Mouse (Mus musculus) midbrain, embryonic 14.5 days (tissue): Measurements from ENCODE around the gene Rin2. TPM values are rescaled to one million over a fixed set of nuclear protein-coding genes. Genes with fewer than 3 reads are reported as not detected.
"Not testable (repeated sequence)": the region's sequence is repeated elsewhere in the genome, so short reads cannot be mapped to it uniquely, and the experiment has no call there.

Experiments
- ATAC-seq: fragments of 200-750 bp; cut with Nextera tagmentation; 2 replicates; pipeline ENCODE4 v1.8.0; 2017; ENCODE audit warnings: moderate number of reproducible peaks, moderate library complexity; ENCODE audit not compliant: low FRiP score, low TSS enrichment
- DNase-seq: peaks from one replicate; pipeline ENCODE4 v3.0.0-alpha.2; 2015
- H3K27ac ChIP-seq: fragments of 300-500 bp; sonication (generic); replicated peaks from 2 replicates; pipeline ENCODE4 v1.5.1; 2014; ENCODE audit warnings: mild to moderate bottlenecking, low read depth, low read length, moderate library complexity
- H3K27me3 ChIP-seq: fragments of 300-500 bp; sonication (generic); 2 replicates; pipeline ENCODE4 v1.6.1; 2014; ENCODE audit warnings: low read length, control low read depth, mixed read lengths; ENCODE audit not compliant: control insufficient read depth, insufficient read depth
- H3K36me3 ChIP-seq: fragments of 300-500 bp; sonication (generic); 2 replicates; pipeline ENCODE4 v1.6.1; 2014; ENCODE audit warnings: low read length, control low read depth; ENCODE audit not compliant: control insufficient read depth, insufficient read depth
- H3K4me1 ChIP-seq: fragments of 300-500 bp; sonication (generic); 2 replicates; pipeline ENCODE4 v1.6.1; 2014; ENCODE audit warnings: mild to moderate bottlenecking, antibody characterized with exemption, low read length, control low read depth; ENCODE audit not compliant: control insufficient read depth, insufficient read depth
- H3K4me2 ChIP-seq: fragments of 300-500 bp; sonication (generic); 2 replicates; pipeline ENCODE4 v1.6.1; 2014; ENCODE audit warnings: mild to moderate bottlenecking, low read length, moderate library complexity
- H3K4me3 ChIP-seq: fragments of 300-500 bp; sonication (generic); replicated peaks from 2 replicates; pipeline ENCODE4 v1.5.1; 2014; ENCODE audit warnings: low read depth, low read length
- H3K9ac ChIP-seq: fragments of 300-500 bp; sonication (generic); replicated peaks from 2 replicates; pipeline ENCODE4 v1.6.1; 2014; ENCODE audit warnings: mild to moderate bottlenecking, low read length, moderate library complexity
- H3K9me3 ChIP-seq: fragments of 300-500 bp; sonication (generic); 2 replicates; pipeline ENCODE4 v1.6.1; 2016; ENCODE audit warnings: low read length, control low read depth, mixed read lengths; ENCODE audit not compliant: control insufficient read depth
- WGBS: fragments of 180-500 bp; shearing (Covaris S2); extraction: QIAGEN DNeasy Blood & Tissue Kit; methylation state at CpG from one replicate; pipeline ENCODE4 v1.1.7; 2014; 5-methylcytosine and 5-hydroxymethylcytosine counted together
- polyA plus RNA-seq: library from polyadenylated mRNA; unstranded; fragments of >200 nt; fragmentation: Nextera tagmentation; extraction: Ambion mirVana; gene quantifications from 2 replicates; pipeline ENCODE4 v1.2.1, GENCODE M21; 2014

Rin2 gene
- polyA plus RNA-seq, 1 experiment from 2014 or later: 14.6 TPM

DNA sequence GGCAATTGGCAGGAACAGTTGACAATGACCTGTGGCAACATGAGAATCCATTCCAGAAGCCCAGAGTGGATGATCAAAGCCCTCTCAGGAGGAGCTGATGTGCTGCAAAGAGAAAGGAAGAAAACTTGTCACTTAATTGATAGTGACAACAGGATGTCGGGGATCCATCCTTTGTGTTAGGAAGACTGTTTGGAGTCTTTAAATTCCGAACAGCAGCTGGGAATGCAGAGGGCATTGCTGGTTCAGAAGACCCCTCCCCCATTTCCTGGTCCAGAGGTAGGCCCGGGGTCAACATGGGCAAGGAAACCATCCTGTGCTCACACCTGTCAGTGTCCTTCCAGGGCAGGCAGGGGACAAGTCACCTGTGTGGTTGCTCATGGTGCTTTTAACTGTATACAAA is 37.0 kb downstream of the Rin2 start:
- no peaks in the 10 kb centered on the region for H3K27me3 ChIP-seq
- no peak overlapping the region for H3K4me2 ChIP-seq
- no peaks in the 10 kb centered on the region for H3K9me3 ChIP-seq
- H3K36me3 ChIP-seq: no peaks in the 10 kb centered on the region
- no peak overlapping the region for H3K4me3 ChIP-seq
- ATAC-seq: no peak
- H3K27ac ChIP-seq: no peak overlapping the region
- DNase-seq: no peak
- H3K4me1 ChIP-seq: no peaks in the 10 kb centered on the region
- H3K9ac ChIP-seq: no peak overlapping the region
- WGBS: 28% methylated on average over 3 of the region's 3 CpGs

DNA sequence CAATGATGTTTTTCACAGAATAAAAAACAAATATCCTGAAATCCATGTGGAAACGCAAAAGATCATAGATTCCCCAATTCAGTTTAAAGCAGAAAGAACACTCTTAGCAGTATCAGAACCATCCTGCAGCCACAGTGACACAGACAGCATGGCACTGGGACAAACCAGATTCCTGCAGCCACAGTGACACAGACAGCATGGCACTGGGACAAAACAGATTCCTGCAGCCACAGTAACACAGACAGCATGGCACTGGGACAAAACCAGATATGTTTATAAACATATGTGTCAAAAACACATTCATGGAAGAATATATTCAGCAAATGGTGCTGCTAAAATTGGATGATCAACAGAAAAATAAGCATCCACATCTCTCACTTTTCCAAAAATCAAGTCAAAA is 42.5 kb downstream of the Rin2 start:
- DNase-seq (no peak), ATAC-seq (no peak)
- WGBS: 88% methylated on average over 1 of the region's 1 CpGs
- no peak overlapping the region for H3K4me2 ChIP-seq
- no peak overlapping the region for H3K9ac ChIP-seq
- H3K27me3 ChIP-seq: no peaks in the 10 kb centered on the region
- no peak overlapping the region for H3K27ac ChIP-seq
- no peaks in the 10 kb centered on the region for H3K4me1 ChIP-seq
- H3K4me3 ChIP-seq: no peak overlapping the region
- no peaks in the 10 kb centered on the region for H3K36me3 ChIP-seq
- H3K9me3 ChIP-seq: no peaks in the 10 kb centered on the region

DNA sequence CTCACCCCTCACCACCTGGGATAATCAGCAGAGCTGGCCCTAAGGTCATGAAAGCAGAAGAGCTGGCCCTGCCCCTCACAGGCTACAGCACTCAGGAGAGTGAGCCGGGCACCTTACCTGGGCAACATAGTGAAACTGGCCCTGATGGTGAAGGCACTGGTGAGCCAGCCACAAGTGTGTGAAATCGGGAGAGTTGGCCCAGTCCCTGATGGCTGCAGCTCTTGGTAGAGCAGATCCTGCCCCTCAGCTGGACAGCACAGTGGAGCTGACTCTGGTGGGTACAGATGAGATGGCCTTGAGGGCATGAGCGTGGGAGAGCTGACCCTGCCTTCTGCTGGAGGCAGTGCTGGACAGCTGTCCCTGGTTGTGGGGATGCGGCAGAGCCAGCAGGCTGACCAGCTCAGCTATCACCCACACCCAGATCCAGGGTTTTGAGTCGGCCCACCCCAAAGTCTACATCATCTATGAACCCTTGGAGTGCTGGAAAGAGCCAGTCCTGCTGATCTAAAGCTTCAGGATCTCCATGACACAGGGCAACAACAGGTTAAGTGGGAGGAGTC is 43.7 kb downstream of the Rin2 start:
- Histone ChIP-seq H3K4me3 (no peak overlapping the region), H3K27me3 (no peaks in the 10 kb centered on the region), H3K4me1 (no peaks in the 10 kb centered on the region), H3K36me3 (no peaks in the 10 kb centered on the region), H3K9ac (no peak overlapping the region), H3K4me2 (no peak overlapping the region), H3K9me3 (no peaks in the 10 kb centered on the region), H3K27ac (no peak overlapping the region)
- WGBS: 86% methylated on average over 5 of the region's 5 CpGs
- DNase-seq (no peak), ATAC-seq (no peak)

DNA sequence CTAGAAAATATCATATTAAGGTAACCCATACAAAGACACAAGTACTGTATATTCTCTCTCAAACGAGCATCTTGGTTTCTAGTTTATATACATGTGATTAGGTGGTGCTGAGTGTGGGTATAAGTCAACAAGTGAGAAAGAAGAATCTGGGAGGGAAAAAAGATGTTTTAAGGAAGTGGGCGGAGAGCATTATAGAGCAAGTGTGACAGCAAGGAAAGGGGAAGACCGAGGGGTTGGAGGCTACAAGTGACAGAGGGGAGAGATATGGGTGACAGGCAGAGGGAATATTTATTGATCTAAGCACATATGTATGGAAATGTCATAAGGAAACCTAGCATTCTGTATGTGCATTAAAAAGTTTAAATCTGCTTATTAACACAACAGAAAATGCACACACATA is 45.1 kb downstream of the Rin2 start:
- 88% methylated on average over 3 of the region's 3 CpGs for whole genome bisulfite sequencing
- no peaks in the 10 kb centered on the region for H3K4me1 ChIP-seq
- no peaks in the 10 kb centered on the region for H3K27me3 ChIP-seq
- no peak for ATAC-seq
- H3K27ac ChIP-seq: no peak overlapping the region
- no peak overlapping the region for H3K4me3 ChIP-seq
- no peak for DNase-seq
- H3K9me3 ChIP-seq: no peaks in the 10 kb centered on the region
- no peak overlapping the region for H3K4me2 ChIP-seq
- H3K36me3 ChIP-seq: no peaks in the 10 kb centered on the region
- H3K9ac ChIP-seq: no peak overlapping the region

DNA sequence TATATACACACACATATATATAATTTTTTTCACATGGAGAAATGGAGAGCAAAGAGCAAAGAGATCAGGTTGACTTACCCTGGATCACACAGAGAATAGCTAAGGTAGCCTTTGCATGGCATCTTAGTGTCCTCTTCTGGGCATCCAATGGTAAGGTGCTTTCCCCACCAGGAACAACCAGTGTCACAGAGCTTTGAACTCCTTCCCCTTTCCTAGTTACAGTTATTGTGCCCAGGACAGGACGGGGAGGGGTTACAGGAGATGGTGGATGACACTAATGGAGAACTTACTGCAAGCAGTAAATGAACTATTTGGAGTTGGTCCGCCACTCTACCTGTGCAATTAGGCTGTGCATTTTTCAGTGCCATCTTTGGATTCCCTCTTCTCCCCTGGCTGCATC is 45.7 kb downstream of the Rin2 start:
- H3K9me3 ChIP-seq: no peaks in the 10 kb centered on the region
- no peak for ATAC-seq
- 93% methylated on average over 2 of the region's 2 CpGs for WGBS

DNA sequence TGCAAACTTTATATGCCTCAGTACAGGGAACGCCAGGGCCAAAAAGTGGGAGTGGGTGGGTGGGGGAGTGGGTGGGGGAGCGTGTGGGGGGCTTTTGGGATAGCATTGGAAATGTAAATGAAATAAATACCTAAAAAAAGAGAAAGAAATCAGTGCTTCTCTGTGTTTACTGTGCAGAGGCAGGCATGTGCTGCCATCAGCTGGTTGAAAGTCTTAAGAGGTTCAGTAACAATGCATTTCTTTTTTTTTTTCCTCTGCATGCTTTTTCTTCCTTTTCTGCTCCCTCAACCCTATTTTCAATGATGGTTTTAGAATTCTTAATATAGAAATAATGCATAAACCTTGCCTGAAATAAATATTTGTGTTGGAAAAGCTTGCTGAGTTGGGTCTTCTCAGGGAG is 47.3 kb downstream of the Rin2 start:
- not testable (repeated sequence) for H3K9me3 ChIP-seq, H3K27me3 ChIP-seq, H3K36me3 ChIP-seq, DNase-seq, ATAC-seq, H3K9ac ChIP-seq, H3K4me1 ChIP-seq, H3K27ac ChIP-seq, H3K4me3 ChIP-seq, H3K4me2 ChIP-seq
- WGBS: 82% methylated on average over 2 of the region's 2 CpGs

More for the DNA sequence above, 45.7 kb downstream of the Rin2 start:
- no peak overlapping the region for H3K9ac ChIP-seq
- no peak overlapping the region for H3K27ac ChIP-seq
- H3K27me3 ChIP-seq: no peaks in the 10 kb centered on the region
- H3K4me2 ChIP-seq: no peak overlapping the region
- no peaks in the 10 kb centered on the region for H3K36me3 ChIP-seq
- no peak overlapping the region for H3K4me3 ChIP-seq
- no peaks in the 10 kb centered on the region for H3K4me1 ChIP-seq
- DNase-seq: no peak

DNA sequence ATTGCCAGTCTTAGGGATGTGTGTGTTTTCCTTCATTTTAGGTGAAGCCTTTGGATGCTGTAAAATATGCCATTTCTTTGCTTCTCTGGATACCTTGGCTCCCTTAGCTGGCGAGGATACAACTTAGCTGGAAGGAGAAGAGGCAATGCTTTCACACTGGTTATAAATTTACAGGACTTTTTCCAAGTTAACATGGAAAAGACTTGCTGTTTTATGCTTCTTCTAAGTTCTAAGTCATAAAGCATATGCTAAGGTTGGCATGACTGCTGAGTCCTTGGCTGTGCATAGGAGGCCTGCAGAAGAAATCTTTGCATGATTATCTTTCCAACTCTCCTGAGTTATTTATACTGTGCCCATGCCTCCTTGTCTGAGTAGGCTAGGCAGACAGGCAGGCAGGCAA is 49.3 kb downstream of the Rin2 start:
- Histone ChIP-seq H3K4me3 (no peak overlapping the region), H3K27ac (no peak overlapping the region), H3K36me3 (no peaks in the 10 kb centered on the region), H3K4me2 (no peak overlapping the region), H3K9me3 (no peaks in the 10 kb centered on the region), H3K4me1 (no peaks in the 10 kb centered on the region), H3K27me3 (no peaks in the 10 kb centered on the region), H3K9ac (no peak overlapping the region)
- ATAC-seq (no peak), DNase-seq (no peak)
- 82% methylated on average over 1 of the region's 1 CpGs for WGBS

DNA sequence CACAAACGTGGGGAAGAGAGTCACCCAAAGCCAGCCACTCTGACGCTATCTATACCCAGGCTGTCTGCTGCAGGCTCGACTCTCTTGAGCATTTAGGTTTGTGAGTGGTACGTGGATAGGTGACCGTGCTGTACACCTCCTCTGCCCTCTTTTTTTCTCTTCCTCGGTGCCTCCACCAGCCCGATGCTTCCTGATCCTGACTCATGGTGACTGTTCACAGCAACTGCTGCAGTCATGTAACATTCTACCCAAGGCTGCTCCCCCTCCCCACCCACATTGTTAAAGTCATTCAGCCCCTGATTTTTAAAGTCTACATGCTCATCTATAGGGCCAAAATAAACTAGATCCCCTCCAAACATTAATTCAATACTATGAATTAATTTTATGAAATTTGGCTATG is 54.4 kb downstream of the Rin2 start:
- Histone ChIP-seq H3K4me1 (no peaks in the 10 kb centered on the region), H3K27ac (no peak overlapping the region), H3K9me3 (no peaks in the 10 kb centered on the region), H3K4me3 (no peak overlapping the region), H3K9ac (no peak overlapping the region), H3K4me2 (no peak overlapping the region), H3K36me3 (no peaks in the 10 kb centered on the region), H3K27me3 (no peaks in the 10 kb centered on the region)
- DNase-seq (no peak), ATAC-seq (no peak)
- WGBS: 91% methylated on average over 7 of the region's 7 CpGs

DNA sequence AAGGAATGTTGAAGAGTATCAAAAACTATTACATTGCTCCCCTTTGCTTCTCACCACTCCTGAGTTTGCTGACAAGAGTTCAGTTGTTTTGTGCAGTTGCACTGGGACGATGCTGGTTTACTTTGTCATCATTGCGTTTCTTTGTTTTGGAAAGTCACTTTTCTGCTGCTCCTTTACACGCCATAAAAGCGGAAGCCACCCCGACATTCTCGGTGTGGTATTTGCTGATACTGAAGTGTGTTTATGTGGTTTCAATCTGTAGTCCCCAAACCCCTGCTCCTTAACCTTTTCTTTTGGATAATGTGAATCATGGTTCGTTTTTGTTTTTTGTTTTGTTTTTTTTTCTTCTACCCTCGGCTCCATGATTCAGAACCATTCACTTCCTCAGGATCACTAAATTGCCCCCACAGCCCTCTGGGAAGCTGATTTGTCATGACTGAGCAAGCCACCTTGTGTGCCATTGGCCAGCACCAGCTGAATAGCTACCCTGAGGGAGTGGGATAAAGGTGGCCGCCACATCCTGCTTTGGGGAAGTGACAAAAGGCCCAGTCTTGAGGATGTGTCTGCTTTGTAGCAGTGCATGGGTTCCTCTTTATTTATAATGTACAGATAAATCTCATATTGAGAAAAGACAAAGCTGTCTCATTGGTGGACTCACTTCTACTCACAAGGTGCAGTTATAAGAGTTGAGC is 55.3 kb downstream of the Rin2 start:
- 82% methylated on average over 9 of the region's 9 CpGs for WGBS

More for the DNA sequence above, 55.3 kb downstream of the Rin2 start:
- Histone ChIP-seq H3K27ac (no peak overlapping the region), H3K4me3 (no peak overlapping the region), H3K36me3 (no peaks in the 10 kb centered on the region), H3K27me3 (no peaks in the 10 kb centered on the region), H3K9me3 (no peaks in the 10 kb centered on the region), H3K9ac (no peak overlapping the region), H3K4me1 (no peaks in the 10 kb centered on the region), H3K4me2 (no peak overlapping the region)
- DNase-seq: no peak
- no peak for ATAC-seq
